Mouse (Mus musculus) right cerebral cortex, postnatal 25 days (tissue): Measurements from ENCODE around the gene Ceacam14.

Experiments
- DNase-seq: peaks from one replicate; pipeline ENCODE4 v3.0.0; 2022

Ceacam14 gene

GRCm38 (mm10) chr7:17812333-17812732 lies at the start of gene Ceacam14:
TSS of gene Ceacam14 (plus strand) at chr7:17812633.
- no peak for DNase-seq
